Mouse (Mus musculus) gastrocnemius, postnatal 25 days (tissue): ENCODE results near the gene Myo15b. TPM values are rescaled to one million over a fixed set of nuclear protein-coding genes. Genes with fewer than 3 reads are reported as not detected.

ENCODE experiments used
- DNase-seq: peaks from one replicate; pipeline ENCODE4 v3.0.0; 2022
- total RNA-seq, 2 experiments: library from RNA; stranded (reverse); gene quantifications; 1 replicate in 1 of 2; 2 replicates in 1 of 2; pipeline ENCODE4 v1.2.3; 2021

Myo15b gene
- total RNA-seq, 2 experiments from 2014 or later, result not detected

GRCm38 (mm10) chr11:115903384-115904230 lies 45.4 kb downstream of the Myo15b start:
- DNase-seq, result no peak

- DNase-seq, result no peak
Observed at GRCm38 (mm10) chr11:115904231-115904955, 46.2 kb downstream of the Myo15b start.

GRCm38 (mm10) chr11:115904956-115905790 lies 47.0 kb downstream of the Myo15b start:
- DNase-seq, result no peak

GRCm38 (mm10) chr11:115906116-115906515 lies 47.9 kb downstream of the Myo15b start:
- no peak for DNase-seq

GRCm38 (mm10) chr11:115906521-115906920 lies 48.3 kb downstream of the Myo15b start:
- DNase-seq, result no peak

- DNase-seq, result no peak
Observed at GRCm38 (mm10) chr11:115911134-115911561, 52.9 kb downstream of the Myo15b start.

- no peak for DNase-seq
Observed at GRCm38 (mm10) chr11:115911632-115912376, 53.6 kb downstream of the Myo15b start, which contains the start of gene Smim6. Smim6 (plus strand) TSS chr11:115912017.

GRCm38 (mm10) chr11:115916579-115916978 lies 58.4 kb downstream of the Myo15b start:
- DNase-seq, result no peak

GRCm38 (mm10) chr11:115918637-115919036 lies 60.4 kb downstream of the Myo15b start:
- no peak for DNase-seq

- DNase-seq, result no peak
Observed at GRCm38 (mm10) chr11:115919073-115919472, 60.9 kb downstream of the Myo15b start.

- no peak for DNase-seq
Observed at GRCm38 (mm10) chr11:115920110-115920818, 62.1 kb downstream of the Myo15b start.

GRCm38 (mm10) chr11:115921986-115922385 lies 63.8 kb downstream of the Myo15b start:
- no peak for DNase-seq

GRCm38 (mm10) chr11:115929031-115929430 lies 70.8 kb downstream of the Myo15b start:
- DNase-seq, result no peak

GRCm38 (mm10) chr11:115929818-115930217 lies 71.6 kb downstream of the Myo15b start:
- DNase-seq, result no peak

- DNase-seq, result no peak
Observed at GRCm38 (mm10) chr11:115931235-115931634, 73.0 kb downstream of the Myo15b start.

GRCm38 (mm10) chr11:115933108-115933746 lies 75.0 kb downstream of the Myo15b start, which contains the start of the genes Sap30bp and Recql5:
Sap30bp (plus strand) TSS chr11:115933282.
Recql5 (minus strand) TSS chr11:115933477.
- peak; percentile 95 for DNase-seq

- no peak for DNase-seq
Observed at GRCm38 (mm10) chr11:115933747-115934110, 75.5 kb downstream of the Myo15b start.

GRCm38 (mm10) chr11:115939690-115940329 lies 81.6 kb downstream of the Myo15b start:
- DNase-seq, result no peak

GRCm38 (mm10) chr11:115941980-115942379 lies 83.8 kb downstream of the Myo15b start:
- DNase-seq, result no peak
